Mouse (Mus musculus): ENCODE measurements at regions not wholly inside any gene's neighbourhood (a gene's known extent, or its start where the extent isn't known, plus 50 kb on each side); places are given as distances from the start of the nearest gene placed in this dataset.

- TF ChIP-seq CTCF (IDR thresholded peaks at IDR 0.05; ENCODE audit: control insufficient read depth, insufficient read depth, insufficient read length) (no peak), MYOD1 (IDR thresholded peaks at IDR 0.05; ENCODE audit: control insufficient read depth, insufficient read length, low read depth) (no peak), MAX (IDR thresholded peaks at IDR 0.05) (no peak), USF1 (IDR thresholded peaks at IDR 0.05; ENCODE audit: low read depth) (no peak), CEBPB (IDR thresholded peaks at IDR 0.05; ENCODE audit: low read depth) (no peak), MYOG (IDR thresholded peaks at IDR 0.05; ENCODE audit: control insufficient read depth, extremely low read depth, insufficient read length) (no peak), FOSL1 (IDR thresholded peaks at IDR 0.05; ENCODE audit: insufficient read depth, low read length, poor library complexity, severe bottlenecking) (no peak)
Observed at GRCm38 (mm10) chr2:74941966-74942365, 116.4 kb downstream of the Mtx2 start.

Measured in C2C12 (cell line).